Mouse (Mus musculus) fat pad, adult 2 months (tissue): ENCODE results near the gene Rbm19.

Source experiments
- DNase-seq: peaks from one replicate; pipeline ENCODE4 v3.0.0-alpha.2; 2011; ENCODE audit warnings: low read depth, low spot score; ENCODE audit errors: extremely low read depth

Rbm19 gene

DNA sequence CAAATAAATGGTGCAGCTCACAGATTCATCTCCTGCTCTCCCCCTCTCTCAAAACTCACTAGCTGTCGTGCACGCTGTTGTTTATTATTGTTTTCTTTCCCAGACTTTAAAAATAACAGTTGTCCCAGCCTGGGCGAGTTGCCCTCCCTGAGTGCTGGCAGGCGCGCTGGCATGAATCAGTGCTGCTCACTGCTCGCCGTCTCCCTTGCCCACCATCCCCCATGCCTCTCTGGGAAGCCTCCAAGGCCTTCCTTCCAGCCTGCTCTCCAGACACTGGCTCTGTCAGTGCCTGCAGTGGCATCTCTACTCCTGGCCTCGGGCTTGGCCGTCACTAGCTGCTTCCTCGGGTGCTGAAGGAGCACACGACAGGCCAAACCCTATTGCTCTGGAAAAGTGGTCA lies 48.2 kb downstream of the Rbm19 start:
- DNase-seq, result no peak

DNA sequence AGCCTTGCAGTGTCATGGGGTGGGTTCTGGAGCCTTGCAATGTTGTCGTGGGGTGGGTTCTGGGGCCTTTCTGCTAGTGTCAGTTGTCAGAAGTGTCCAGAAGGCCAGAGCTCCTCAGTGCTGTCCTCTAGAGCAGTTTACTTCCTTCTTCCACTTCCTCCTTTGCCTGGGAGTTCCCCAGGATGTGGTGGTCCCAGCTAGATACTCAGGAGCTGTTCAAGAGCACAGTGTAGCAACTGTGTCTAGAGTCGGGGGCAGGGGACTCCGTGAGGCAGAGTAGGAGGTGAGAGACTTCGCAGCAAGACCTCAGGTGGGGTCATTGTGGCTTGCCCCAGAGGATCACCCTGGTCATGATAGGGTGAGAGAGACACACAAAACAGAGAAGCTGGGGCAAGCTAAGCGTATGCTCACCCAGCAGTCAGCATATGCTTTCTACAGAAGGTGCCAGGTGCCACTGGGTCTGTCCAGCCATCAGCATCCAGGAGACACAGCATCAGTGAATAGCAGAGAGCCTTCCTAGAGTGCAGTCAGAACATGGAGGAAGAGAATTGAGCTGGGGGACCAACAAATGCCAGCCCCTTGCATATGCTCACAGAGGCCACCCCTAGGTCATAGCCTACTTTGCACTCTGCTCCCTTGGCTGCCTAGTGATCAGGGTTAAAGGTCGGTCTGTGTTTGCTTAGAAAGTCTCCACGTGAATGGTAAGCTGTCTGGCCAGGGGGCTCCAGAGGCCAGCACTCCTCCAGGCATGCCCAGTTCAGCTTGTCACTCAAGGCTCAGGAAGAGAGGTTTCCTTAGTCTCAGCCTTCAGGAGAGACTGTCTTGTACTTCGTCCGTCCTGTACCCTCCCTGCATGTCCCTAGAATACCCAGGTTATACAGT lies 49.0 kb downstream of the Rbm19 start:
- no peak for DNase-seq

DNA sequence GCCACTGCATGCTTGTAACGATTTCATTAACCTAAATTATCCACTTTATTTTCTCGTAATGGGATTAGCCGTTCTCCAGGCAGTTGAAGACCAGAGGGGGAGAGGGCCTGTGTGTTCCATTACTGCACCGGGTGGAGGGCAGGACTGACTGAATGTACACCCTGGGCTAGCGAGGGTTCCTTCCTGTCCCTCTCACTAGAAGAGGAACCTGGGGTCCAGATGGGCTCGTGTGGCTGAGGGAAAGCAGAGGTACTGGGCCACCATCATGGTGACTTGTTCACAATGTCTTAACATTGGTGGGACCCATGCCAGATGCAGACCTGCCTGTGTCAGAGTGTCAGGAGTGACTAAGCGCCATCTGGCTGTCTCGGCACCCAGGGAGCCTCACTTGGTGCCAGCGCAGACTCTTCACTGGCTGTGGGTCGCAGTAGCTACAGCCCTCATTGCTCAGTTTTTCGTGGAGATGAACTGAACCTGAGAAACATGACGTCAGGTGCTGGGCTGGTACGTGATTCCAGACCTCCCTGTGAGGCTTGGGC lies 51.6 kb downstream of the Rbm19 start:
- DNase-seq, result no peak

DNA sequence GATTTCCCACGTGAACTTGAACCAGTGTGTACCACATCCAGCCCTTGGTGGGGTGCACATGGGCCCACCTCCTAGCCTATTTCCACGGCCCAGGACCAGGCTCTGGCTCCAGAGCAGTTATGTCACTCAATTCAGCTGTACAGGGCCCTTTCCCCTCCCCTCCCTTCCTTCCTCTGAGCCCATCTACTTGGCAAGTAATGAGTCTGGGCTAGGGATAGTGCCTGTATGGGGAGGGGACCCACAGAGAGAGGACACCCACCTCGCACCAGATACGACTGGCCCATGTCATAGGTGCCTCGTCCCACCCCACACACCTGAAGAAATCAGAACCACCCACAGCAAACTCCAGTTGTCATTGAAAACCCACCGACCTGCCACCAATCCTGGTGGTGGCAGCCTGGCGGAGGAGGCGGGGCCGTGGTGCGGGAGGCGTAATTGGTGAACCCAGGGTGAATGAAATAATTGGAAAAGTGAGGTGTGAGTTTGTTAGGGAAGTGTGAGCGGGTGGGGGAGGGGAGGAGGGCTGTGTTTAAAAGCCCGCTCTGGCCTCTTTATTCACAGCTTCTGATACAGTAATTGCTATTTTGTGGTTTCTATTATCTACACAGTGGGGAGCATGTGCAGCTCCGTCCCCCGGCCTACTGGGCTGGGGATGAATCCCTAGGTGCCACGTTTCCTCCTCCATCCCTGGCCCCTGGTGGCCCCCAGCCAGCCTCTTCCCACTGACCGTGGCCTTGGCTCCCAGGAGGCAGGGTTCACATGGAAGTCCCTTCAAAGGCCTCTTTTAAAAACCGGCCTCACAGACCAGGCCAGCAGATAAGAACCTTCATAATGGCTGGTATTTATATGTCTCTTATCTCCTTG lies 55.8 kb downstream of the Rbm19 start:
- no peak for DNase-seq

- no peak for DNase-seq
Measured at GRCm38 (mm10) chr5:120172729-120173101, 56.5 kb downstream of the Rbm19 start.

GRCm38 (mm10) chr5:120174317-120174716 lies 58.1 kb downstream of the Rbm19 start:
- no peak for DNase-seq

- DNase-seq, result no peak
Measured at GRCm38 (mm10) chr5:120175217-120175616, 59.0 kb downstream of the Rbm19 start.

DNA sequence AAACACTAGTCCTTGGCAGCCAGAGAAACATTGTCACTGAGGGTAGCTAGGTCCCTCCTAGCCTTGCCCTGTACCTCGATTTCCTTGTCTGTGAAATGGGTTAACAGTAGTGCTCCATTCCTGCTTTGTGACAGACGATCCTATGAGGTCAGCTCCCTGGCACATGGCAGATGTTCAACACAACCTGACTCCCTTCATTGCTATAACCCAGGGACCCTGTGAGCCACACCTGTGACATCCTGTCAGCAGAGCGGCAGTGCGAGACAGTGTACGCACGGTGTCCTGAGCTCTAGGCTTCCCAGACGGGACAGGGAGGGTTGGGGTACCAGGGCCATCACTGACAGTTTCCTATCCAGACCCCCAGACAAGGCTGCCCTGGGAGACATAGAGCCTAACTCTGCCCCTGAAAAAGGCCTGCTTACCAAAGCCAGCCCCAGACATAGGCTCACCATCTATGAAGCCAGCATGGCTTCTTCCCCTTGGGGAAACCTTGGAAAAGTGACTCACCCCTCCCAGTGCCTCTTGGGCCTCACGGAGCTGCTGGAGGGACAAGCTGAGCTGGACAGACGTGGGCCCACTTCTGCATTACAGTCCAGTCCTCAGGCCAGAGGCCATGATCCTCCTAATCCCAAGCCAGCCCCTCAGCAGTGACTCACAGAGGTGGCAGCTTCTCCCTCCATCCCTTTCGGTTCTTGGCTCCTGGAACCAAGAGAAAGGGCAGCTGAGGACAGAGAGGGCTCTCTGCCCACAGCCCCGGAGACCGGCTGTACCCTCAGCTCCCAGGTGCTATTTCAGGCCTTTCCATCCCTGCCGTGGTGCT lies 60.2 kb downstream of the Rbm19 start:
- no peak for DNase-seq

GRCm38 (mm10) chr5:120177066-120177340 lies 60.7 kb downstream of the Rbm19 start:
- no peak for DNase-seq

GRCm38 (mm10) chr5:120180102-120180501 lies 63.8 kb downstream of the Rbm19 start:
- DNase-seq, result no peak

DNA sequence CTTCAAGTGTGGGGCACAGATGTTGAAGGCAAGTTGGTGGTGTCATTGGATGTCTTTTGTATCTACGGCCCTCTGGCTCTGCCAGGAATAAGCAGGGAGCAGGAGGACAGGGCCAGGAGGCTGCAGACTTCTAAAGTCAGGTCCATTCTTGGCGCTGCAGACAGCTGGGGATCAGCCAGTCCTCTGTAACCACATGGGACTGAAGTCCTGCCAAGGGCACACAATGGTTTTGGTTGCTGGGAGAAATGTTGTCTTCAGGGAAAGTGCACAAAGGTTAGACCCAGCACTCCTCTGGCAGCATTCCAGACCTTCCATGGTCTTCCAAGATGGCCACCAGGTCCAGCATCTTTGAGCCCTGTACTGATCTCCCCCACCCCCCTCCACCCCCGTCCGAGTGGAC lies 65.1 kb downstream of the Rbm19 start:
- no peak for DNase-seq

DNA sequence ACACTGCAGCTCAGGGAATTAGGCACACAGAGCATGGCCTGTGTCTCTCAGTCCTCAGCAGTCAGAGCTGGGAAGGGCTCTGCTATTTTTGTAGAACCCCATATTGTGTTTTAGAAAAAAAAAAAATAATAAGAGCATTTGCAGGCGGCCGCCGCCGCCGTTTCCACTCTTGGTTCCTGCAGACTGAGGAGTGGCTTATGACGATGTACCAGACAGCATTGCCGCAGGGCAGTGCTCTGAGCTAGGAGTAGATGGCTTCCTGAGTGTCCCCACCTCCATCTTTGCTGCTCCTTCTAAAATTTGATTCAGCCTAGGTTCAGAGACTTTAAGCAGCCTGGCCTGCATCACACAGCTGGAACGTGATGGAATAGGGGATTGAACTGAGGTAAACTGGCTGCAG lies 67.1 kb downstream of the Rbm19 start:
- DNase-seq, result no peak

DNA sequence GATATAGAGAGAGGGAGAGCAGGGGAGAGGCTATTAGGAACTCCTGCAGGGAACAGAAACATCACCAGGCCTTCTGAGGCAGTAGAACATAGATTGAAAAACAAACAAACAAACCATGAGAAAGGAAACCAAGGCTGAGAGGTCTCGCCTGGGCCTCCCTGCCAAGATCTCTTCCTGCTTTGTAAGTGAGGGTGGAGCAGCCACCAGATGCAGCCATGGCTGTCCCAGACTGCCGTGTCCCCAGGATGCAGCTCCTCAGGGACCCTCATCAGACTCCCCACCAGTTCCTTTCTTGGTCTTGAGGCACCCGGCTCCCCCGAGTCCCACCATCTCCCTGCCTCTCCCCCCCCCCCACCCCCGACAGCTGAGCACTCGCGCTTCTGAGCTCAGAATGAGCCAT lies 67.5 kb downstream of the Rbm19 start:
- DNase-seq, result no peak

- no peak for DNase-seq
Measured at GRCm38 (mm10) chr5:120185949-120186348, 69.7 kb downstream of the Rbm19 start.

DNA sequence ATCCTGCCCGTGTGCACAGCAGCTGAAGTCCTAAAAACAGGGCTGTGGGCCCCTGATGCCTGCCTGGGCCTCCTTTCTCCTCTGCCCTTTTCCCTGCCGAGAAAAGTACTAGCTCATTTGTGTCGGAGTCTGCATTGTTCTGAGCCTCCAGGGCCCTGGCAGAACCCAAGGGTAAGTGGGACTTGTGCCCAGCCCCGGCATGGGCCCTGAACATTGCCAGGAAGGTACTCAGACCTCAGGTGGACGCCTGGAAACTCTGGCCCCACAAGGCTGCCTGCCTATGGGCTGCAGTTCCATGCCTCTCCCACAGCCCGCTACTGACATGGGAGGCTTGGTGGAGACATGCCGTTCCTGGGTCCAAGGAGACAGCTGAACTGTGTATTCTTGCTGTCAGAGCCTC lies 72.3 kb downstream of the Rbm19 start:
- DNase-seq, result no peak

GRCm38 (mm10) chr5:120190001-120190582 lies 73.8 kb downstream of the Rbm19 start:
- no peak for DNase-seq

DNA sequence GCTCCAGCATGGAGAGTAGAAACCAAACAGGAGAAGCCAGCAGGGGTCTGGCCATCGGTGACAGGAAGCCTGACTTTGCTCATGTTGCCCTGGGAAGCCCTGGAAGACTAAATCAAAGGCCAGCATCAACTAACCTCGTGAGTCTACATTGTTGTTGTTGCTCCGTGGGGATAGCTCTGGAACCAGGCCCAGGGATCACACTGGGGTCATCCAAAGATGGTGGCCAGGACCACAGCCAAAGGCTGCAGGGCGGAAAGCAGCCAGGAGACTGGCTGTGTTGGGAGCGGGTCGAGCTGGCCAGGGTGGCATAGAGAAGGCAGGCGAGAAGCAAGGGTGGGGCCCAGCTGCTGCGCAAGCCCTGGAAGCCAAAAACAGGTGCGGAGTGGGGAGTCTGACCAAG lies 75.4 kb downstream of the Rbm19 start:
- DNase-seq, result no peak

GRCm38 (mm10) chr5:120194309-120194941 lies 78.2 kb downstream of the Rbm19 start:
- DNase-seq, result no peak

- DNase-seq, result no peak
Measured at GRCm38 (mm10) chr5:120194948-120195347, 78.7 kb downstream of the Rbm19 start.

GRCm38 (mm10) chr5:120196879-120197278 lies 80.6 kb downstream of the Rbm19 start:
- DNase-seq, result no peak
